Mouse (Mus musculus) kidney, postnatal 25 days (tissue): ENCODE results near the gene Itgb1bp1.
A peak's percentile ranks its signal among the peaks of the same experiment; 100 is the strongest.

Experiments
- DNase-seq, 2 experiments: peaks; one replicate each; pipeline ENCODE4 v3.0.0; 2021; ENCODE audit warnings: mixed read lengths in 2 of 2

Gene Itgb1bp1

DNA sequence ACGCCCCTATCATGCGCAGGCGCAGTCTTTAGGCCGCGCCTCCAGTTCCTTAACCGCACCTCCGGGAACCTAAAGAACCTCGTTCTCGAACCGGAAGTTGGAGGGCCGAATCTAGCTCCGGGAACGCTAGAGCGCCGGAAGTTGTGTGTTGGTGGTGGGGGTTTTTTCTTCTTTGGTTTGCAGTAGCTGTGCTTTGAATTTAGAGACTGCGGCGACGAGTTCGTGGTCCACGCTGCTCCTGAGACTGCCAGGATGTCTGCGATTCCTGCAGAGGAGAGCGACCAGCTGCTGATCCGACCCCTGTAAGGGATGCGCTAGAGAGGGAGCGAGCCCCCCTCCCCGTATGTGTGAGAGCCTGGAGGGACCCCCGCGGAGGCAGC lies at the start of gene Itgb1bp1:
Gene Itgb1bp1 (minus strand): TSS at position 42 of the 380 bp plus-strand sequence.
- peak; percentile 99 for DNase-seq

DNA sequence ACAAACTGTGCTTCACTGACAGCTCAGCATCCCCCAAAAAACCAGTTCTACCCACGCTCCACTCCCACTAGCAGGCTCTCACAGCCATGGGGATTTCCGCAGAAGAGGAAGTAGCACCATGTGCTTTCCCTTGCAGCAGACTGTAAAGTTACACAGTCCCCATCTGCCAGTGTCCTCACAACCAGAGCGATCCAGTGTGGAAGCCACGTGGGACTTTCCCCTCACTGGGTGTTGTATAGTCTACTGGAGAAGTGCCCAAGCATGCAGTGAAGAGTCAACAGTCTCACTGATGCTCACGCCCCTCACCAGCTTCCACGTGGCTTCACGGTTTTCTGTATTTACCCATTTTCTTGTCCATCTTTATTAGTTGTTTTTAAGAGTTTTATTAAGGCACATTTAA lies 49.8 kb upstream of the Itgb1bp1 start:
- no peak for DNase-seq

DNA sequence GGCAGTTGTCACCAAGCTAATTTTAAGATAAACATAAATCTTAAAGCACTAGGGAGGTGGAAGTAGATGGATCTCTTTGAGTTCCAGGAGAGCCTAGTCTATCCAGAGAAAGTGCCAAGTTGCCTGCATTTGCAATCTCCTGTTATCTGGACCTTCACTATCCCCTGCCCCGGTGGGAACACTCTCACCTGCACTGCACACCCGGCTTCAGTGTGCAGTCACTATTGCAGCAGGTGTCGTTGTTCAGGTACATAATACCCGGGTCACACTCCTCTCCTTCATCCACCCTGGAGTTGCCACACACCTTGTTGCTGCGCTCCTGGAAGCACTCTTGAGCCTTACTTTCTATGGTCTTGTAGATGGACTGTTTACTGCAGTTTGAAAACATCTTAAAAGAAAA lies 47.7 kb upstream of the Itgb1bp1 start:
- no peak for DNase-seq

DNA sequence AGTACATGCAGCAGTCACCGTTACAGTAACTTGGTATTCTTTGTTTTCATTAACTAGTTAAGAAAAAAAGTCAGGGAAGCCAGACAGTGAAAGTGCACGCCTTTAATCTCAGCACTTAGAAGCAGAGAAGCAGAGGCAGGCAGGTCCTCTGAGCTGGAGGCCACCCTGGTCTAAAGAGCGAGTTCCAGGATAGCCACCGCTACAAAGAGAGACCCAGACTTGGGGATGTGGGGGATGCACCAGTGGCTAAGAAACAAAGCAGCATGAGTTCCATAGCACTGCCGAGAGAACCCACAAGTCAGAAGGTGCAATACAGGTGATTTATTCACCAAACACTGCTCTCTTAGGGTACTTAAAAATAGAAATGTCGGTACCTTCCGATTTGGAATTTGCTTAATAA lies 46.9 kb upstream of the Itgb1bp1 start:
- no peak for DNase-seq

DNA sequence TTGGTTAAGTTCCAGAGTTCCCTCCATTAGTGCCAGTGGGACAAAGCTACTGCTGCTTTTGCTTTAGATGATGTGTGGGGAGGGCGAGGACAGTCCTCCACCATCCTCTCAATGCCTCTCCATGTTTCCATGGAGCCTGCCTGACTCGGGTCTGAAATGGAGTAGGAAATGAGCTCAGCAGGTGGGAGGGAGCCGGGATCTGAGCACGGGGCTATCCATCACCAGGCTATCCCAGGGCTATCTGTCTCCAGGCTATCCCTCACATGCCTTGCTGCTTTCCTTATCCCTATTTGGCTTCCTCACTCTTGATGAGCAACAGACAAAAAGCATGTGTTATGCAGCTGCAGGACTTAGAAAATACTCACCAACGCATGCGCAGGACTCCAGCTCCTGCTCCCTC lies 45.6 kb upstream of the Itgb1bp1 start:
- DNase-seq = no peak

DNA sequence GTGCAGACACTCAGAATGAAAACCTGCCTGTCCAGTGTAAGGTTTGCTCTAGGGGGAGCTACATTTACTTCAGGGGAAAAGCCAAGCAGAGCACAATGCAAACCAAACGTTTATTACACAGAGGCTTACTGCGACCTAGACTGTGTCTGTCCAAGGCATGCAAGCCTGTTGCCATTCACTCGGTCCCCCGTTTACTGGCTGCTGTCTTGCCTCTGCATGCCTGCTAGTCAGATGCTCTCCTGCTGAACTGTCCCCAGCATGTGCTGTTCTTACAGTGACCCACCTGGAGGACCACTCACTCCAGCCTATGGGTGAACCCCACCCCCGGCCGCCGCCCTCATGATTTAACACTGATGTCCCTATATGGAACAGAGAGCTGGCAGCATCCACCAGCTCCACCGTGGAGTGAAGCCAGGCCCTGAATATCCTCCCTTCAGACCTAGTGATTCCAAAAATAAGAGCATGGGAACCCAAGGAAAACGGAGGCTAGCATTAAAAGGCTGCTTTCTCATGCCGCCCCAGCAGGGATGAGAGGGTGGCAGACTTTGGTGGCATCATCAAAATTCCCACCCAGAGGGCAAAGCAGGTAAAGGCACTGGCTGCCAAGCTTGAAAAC lies 45.0 kb upstream of the Itgb1bp1 start:
- no peak for DNase-seq

DNA sequence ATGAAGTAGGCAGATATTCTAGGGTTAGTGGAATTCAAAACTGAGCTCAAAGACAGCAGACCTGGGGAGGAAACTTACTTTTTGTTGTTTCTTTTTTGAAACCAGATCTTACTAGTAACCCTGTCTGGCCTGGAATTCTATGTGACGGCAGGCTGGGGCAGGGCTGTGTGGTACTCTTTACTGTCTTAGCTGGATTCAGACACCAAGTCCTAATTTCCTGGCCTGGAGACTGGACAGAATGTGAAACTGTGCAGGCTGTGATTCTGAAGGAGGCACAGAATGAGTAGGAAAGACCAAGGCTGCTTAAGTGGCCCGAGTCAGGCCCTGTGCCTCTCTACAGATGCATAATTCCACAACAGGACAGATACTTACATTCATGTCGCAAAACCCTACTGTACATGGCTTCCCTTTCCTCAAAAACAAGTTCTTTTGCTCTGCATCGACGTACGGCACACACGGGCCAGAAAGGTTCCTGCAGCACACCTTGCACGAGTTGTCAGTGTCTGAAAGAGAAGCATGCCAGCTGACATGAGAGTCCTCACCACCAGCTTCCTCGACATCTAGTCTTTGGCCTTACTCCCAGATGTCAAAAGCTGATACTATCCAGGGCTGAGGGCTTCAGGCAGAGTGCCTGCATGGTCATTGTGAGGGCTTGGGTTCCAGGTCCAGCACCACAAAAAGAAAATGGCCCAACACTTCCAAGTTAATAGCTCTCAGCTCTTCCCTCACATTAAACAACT lies 43.7 kb upstream of the Itgb1bp1 start:
- no peak for DNase-seq

DNA sequence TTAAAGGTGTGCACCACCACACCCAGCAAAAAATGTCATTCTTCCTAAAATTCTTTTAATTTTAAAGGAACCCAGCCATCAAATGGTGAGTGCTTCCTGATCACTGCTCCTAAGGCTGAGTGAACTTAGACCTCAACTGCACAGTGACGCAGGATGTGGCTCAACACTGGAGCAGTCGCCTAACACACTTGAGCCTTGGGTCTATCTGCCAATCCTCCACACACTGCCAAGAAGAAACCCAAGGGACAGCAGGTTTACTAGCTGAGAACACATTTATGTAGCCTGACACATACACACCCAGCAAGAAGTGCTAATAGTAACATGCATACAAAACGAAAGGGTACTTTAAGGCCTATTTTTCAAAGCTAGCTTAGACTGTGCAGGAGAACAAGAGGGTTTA lies 40.2 kb upstream of the Itgb1bp1 start:
- DNase-seq = no peak

DNA sequence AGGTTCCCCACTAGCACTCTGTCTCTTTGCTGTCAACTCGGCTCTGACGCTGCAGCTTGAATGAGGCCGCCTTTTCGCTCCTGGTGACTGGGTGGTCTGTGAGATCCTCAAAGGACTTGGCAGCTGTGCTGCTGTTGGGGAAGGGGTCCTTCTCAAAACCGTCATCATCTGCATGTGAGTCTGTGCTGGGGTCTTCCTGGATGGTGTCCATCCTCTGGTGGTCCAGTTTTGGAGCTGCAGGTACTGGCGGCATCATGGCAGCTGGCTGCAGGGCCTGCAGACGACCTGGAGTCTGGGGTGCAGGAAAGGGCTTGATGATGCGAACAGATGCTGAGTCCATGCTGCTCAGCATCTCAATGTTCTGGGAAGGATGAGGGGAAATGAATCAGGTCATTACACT lies 39.2 kb upstream of the Itgb1bp1 start:
- DNase-seq = no peak

DNA sequence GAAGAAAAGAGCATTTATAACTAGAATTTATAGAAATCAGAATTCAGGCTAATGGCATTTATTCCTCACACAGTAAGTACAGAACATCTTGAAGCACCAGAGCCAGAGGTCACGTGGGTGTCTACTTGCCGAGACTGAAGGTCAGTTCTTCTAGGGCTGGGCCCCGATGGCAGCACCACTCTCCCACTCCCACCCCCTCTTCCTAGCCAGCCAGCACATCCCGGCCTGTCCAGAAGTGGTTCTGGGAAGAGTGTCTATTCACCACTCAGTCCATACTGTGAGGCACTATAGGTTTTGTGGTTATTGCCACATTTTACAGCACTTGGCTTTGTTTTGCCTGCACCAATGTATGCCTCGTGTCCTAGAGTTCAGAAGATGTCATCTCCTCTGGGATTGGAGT lies 38.0 kb upstream of the Itgb1bp1 start:
- peak; percentile 35 to 49 for DNase-seq

DNA sequence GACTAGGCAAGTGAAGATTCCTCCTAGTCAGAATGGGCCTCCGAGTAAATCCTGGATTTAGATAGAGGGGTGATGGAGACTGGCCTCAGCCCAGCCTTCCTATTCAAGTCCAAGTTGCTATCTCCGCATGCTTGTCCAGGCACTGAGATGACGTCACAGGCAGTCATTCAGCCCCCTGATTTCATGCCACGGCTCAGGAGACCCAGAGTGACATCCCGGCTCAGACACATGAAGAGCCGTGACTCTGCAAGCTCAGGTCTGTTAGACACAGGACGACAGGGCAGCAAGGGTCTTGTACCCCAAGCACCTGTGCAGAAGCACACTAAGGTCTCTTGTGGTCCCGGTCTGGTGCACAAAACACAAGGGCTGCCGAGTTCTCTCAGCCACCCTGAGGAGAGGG lies 36.8 kb upstream of the Itgb1bp1 start:
- DNase-seq = no peak

DNA sequence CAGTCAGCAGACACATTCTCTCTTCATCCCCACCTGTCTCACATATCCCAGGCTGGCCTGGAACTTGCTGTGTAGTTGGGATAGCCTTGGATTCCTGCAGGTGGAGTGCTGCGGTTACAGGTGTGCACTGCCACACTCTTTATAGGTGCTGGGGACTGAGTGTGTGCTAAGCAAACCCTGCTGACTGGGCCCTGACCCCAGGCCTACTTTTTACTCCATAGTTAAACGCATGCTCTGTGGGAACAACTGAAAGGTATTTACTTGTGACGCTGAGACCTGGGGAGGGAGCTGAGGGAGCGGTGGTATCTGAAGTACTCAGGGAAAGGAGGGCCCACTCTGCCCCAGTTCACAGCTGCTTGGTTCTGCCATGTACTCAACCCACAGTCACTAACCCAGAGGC lies 36.2 kb upstream of the Itgb1bp1 start:
- DNase-seq = no peak

DNA sequence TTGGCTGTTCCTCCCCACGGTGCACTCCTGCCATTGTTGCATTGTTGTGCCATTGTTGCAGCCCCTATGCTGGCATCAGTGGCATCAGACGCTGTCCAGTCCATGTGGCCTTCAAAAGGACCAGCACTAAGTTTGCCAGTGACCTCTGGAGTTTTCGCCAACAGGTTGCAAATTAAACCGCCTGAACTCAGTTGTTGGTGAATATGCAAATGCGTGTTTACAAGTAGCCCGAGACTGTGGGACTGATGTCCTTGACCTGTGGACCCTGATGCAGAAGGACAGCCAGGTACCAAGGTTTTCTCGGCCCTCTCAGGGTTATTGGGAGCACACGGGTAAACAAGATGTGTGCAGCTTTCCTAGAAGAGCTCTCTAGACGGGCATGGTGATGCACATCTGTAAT lies 35.1 kb upstream of the Itgb1bp1 start:
- DNase-seq = peak; percentile 61 to 80

DNA sequence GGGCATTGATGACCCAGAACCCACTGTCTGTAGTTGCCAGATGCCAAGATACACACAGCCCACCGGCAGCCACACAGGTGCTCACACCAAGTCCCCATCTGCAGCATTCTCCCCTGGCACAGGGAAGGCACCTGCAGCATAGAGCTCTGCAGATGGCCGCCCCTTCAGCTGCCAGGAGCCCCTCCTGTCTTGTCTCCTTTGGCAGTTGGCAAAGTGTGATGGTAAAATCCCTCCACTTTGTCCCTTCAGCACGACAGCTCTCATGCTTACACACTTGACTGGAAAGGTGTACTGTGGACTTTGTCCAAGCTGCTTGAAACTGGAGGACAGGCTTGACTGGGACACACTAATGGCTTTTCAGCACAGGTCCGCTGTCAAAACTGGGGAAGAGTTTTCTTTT lies 34.2 kb upstream of the Itgb1bp1 start:
- peak; percentile 51 to 57 for DNase-seq

DNA sequence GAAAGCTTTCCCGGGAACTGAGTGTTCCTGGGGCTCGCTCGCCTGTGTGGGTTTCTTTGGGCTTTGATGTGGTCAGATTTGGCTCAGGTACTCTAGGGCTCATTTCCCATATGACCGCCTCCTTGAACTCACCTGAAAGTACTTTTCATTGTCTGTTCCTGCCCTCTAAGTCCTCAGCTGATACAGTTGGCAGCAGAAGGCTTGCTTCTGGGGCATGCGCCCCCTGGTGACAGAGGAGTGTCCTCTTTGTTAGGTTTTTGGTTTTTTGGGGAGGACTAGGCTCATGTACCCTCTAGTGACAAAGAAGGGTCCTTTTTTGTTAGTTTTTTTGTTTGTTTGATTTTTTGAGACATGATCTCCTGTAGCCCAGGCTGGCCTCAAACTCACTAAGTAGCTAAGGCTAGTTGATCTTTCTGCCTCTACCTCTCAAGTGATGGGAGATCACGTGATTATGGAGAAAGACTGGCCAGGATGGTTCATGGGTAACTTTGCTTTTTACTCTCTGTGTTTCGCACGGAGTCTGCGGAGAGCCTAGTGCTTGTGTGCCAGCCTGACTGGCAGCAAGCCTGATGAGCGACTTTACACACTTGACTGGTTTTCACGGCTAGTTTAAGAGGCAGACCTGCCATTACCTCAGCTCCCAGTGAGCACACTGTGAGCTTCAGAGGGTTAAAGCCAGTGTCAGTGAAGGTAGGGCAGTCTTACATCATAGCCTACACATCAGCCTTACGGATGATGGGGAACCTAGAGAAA lies 32.2 kb upstream of the Itgb1bp1 start:
- DNase-seq = peak; percentile 76 to 77

DNA sequence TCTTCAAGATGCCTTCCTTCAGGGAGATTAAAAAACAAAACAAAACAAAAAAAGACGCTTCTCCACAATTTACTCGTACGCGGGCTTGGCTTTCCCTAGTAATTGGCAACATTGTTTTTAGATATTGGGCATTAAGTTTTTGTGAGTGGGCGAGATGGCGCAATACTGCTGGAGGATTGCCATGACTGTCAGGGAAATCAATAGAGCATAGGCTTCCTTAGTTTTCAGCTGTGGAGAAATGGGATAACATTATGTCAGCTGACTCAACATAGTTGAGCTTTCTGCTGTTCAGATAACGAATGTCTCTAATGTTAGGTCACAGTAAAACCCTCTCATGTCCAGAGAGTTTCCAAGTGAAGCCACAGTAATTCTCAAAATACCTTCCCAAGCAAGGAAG lies 30.8 kb upstream of the Itgb1bp1 start:
- DNase-seq = peak in 1 of 2 experiments; percentile 39

DNA sequence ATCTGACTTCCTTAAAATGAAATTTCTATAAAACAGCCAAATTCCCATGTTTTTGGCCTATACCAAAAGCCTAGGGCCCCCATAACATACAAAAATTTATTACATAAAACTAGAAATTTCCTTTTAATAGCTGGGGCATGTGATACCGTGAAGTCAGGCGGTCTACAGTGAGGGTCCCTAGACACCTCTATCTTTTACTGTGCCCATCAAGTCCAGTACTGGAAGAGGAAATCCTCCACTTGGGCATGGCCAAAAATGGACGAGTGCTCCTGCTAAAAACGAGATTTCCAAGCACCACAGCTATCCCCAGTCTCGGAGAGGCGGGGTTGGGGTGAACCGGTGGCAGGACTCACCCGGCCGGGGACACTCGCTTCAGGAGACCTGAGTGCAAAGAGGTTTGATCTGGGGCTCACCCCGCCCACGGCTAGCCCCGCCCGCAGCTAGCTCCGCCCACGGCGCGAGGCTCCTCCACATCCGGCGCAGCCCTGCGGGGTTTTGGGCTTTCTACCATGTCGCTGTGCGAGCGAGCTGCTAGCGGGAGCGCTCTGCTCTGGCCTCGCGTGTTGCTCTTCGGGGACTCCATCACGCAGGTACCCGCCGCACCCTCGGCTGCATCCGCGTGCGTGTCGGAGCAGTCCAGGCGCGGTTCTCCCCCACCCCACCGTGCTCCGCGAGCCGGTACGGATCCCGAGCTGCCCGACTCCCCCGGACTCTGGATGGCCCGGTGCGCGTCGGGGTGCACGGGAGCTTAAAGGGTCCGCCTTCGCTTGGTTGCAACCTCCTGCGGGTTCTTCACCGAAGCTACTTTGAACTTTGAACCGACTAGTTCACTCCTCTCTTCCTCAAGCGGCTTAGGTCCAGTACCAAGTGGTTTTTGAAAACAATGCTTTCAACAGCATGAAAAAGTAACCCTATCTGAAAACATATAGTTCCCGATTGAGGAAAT lies 30.1 kb upstream of the Itgb1bp1 start, which contains the start of gene Iah1:
Gene Iah1 (plus strand): TSS at position 467 of the 946 bp plus-strand sequence.
- DNase-seq = peak; percentile 91 to 94

DNA sequence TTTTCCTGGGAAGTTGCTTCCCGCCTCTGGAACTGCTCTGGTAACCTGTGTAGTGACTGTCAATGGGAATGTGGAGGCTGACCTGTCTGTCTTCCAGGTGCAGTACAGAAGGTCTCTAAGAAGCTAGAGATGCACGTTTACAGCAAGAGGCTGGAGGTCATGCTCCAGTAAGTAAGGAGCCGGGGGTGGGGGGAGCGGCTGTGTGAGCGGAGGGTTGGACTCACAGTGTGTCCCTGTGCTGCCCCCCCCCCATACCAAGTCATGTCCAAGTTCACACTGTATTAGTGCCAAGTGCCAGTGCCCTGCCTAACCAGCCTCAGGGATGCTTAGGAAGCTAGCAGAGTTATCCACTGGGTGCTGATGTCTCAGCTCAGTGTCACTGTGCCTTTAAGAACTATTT lies 26.1 kb upstream of the Itgb1bp1 start:
- peak in 1 of 2 experiments; percentile 66 for DNase-seq

DNA sequence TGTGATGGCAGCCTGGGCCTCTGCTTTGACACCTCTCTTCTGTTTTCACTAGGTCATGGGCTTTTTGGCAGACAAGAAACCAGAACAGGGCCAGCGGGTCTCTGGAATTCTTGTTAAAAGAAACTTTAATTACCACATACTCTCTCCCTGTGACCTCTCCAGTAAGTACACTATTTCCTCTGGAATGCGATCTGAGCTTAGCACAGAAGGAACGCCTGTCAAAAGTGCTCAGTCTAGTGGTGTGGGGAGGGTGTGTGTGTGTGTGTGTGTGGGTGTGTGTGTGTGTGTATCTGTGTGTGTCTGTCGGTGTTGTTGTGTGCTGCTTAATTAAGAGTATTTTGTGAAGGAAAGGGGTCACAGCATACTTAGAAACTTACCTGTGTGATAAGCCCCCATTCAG lies 20.6 kb upstream of the Itgb1bp1 start:
- DNase-seq = no peak

DNA sequence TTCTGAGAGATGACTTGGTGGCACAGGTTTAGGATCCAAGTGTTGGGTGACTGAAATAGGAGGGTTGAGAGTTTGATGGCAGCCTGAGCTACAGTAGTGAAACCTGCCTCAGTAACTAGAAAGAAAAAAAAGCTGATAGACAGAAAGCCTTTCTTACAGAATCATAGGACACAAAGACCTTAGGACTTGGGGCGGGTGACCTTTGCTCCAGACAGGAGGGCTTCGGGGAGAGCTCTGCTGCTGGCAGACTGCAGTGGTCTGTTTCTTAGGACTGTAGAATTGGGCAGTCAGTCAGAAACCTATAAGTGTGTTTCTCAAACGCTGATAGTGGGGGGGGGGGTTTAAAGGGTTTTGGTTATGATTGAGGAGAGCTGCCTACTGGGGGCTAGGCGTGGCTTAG lies 19.7 kb upstream of the Itgb1bp1 start:
- DNase-seq = peak; percentile 44 to 81

DNA sequence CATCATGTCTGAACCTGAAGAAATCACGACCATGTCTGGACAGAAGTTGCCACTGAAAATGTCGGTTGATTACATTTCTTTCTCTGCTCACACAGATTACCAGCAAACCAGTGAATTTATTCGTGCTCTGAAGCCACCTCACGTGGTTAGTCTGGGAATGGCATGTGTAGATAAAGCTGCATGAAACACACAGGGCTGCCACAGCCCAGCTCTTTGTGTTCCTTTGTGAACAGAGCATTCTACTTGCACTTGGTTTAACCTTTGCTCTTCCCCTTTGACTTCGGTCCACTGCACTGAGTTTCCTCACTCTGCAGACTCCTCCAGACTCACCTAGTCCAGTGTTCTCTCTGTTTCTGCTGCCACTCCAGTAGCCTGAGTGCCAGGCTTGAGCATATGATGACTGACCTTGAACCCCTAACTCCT lies 16.3 kb upstream of the Itgb1bp1 start:
- peak; percentile 62 to 86 for DNase-seq

DNA sequence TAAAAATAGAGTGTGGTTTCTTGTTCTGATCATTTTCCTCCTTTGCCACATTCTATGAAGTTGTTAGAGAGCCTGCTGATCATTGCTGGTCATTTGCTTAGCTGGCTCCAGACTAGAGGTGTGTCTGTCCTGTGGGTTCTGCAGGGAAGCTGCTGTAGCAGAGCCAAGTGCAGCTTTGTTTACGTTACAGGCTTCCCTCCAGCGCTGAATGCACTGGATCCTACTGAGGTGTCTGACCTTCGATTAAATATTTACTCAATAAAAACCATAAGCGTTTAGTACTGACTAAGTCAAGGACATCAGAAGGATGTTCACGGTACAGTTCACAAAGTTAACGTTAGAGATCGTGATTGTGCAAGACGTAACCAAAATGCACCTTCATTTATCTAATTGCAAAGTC lies 15.8 kb upstream of the Itgb1bp1 start:
- peak; percentile 51 to 76 for DNase-seq

DNA sequence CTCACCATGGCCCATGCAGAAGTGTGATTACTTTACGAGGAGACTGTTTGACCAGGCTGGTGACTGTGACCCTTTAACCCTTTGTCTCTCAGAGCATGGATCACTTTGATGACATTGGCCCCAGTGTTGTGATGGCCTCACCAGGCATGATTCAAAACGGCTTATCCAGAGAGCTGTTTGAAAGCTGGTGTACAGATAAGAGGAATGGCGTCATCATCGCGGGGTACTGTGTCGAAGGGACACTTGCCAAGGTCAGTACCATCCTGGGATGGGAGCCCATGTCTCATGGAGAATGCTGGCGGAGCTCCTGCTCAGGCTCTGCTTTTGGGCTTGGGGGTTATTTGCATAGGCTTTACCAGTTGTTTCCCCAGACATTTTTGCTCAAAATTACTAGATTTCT lies 15.2 kb upstream of the Itgb1bp1 start:
- DNase-seq = peak in 1 of 2 experiments; percentile 48
